Mouse (Mus musculus): ENCODE measurements around the gene Cpeb4. TPM values are rescaled to one million over a fixed set of nuclear protein-coding genes. Genes with fewer than 3 reads are reported as not detected.

Gene Cpeb4
- 14.8 and 15.4 TPM in 2 replicates for polyA plus RNA-seq (2014; fragmentation: Nextera tagmentation; extraction: Ambion mirVana)

GRCm38 (mm10) chr11:31871911-31872310, at the start of gene Cpeb4:
TSS of gene Cpeb4 (plus strand) at chr11:31872211.
- Histone ChIP-seq H3K4me3 (ENCODE audit: control insufficient read depth in 1 of 2, insufficient read depth in 1 of 2, low read depth in 1 of 2, low read length in 2 of 2) (peak within 1 kb of the TSS; percentile 89), H3K9ac (ENCODE audit: low read length) (peak within 1 kb of the TSS; percentile 90), H3K4me2 (ENCODE audit: low read length) (peak within 1 kb of the TSS; percentile 82), H3K9me3 (ENCODE audit: control insufficient read depth, low read length) (no peaks in the 10 kb centered on the region), H3K4me1 (ENCODE audit: control insufficient read depth in 2 of 2, insufficient read depth in 2 of 2, low read length in 2 of 2) (peaks cover 0 to 15% of the 10 kb centered on the region in 2 experiments; a peak in 3 of 4 replicates), H3K36me3 (ENCODE audit: control insufficient read depth, insufficient read depth, low read length) (no peaks in the 10 kb centered on the region; the same call in 1 of the 2 replicates), H3K27ac (replicated peaks in 1 of 2; ENCODE audit: control insufficient read depth in 1 of 2, insufficient read depth in 1 of 2, low read depth in 2 of 2, low read length in 2 of 2) (peak within 1 kb of the TSS; percentile 55 to 92), H3K27me3 (ENCODE audit: control insufficient read depth, insufficient read depth, low read length) (no peaks in the 10 kb centered on the region)
- ATAC-seq (ENCODE audit: insufficient number of reproducible peaks, insufficient read depth, low FRiP score, low read depth) = no peak
- 50% methylated on average over 4 of the region's 4 CpGs for WGBS

GRCm38 (mm10) chr11:31822556-31822955, 49.5 kb upstream of the Cpeb4 start:
- 72% methylated on average over 9 of the region's 9 CpGs for WGBS
- H3K36me3 ChIP-seq (ENCODE audit: control insufficient read depth, insufficient read depth, low read length) = no peaks in the 10 kb centered on the region
- no peak overlapping the region; a peak in 1 of 4 replicates for H3K27ac ChIP-seq (replicated peaks in 1 of 2; ENCODE audit: control insufficient read depth in 1 of 2, insufficient read depth in 1 of 2, low read depth in 2 of 2, low read length in 2 of 2)
- H3K9ac ChIP-seq (ENCODE audit: low read length) = no peak overlapping the region
- no peaks in the 10 kb centered on the region for H3K27me3 ChIP-seq (ENCODE audit: control insufficient read depth, insufficient read depth, low read length)
- no peak for ATAC-seq (ENCODE audit: insufficient number of reproducible peaks, insufficient read depth, low FRiP score, low read depth)
- H3K4me3 ChIP-seq (ENCODE audit: control insufficient read depth in 1 of 2, insufficient read depth in 1 of 2, low read depth in 1 of 2, low read length in 2 of 2) = no peak overlapping the region
- H3K4me2 ChIP-seq (ENCODE audit: low read length) = no peak overlapping the region
- H3K4me1 ChIP-seq (ENCODE audit: control insufficient read depth in 2 of 2, insufficient read depth in 2 of 2, low read length in 2 of 2) = peaks cover 14% of the 10 kb centered on the region in 2 experiments
- no peaks in the 10 kb centered on the region for H3K9me3 ChIP-seq (ENCODE audit: control insufficient read depth, low read length)

GRCm38 (mm10) chr11:31823513-31823912, 48.5 kb upstream of the Cpeb4 start:
- WGBS = 94% methylated on average over 7 of the region's 7 CpGs
- ATAC-seq (ENCODE audit: insufficient number of reproducible peaks, insufficient read depth, low FRiP score, low read depth) = no peak
- Histone ChIP-seq H3K36me3 (ENCODE audit: control insufficient read depth, insufficient read depth, low read length) (no peaks in the 10 kb centered on the region), H3K27ac (replicated peaks in 1 of 2; ENCODE audit: control insufficient read depth in 1 of 2, insufficient read depth in 1 of 2, low read depth in 2 of 2, low read length in 2 of 2) (no peak overlapping the region), H3K9me3 (ENCODE audit: control insufficient read depth, low read length) (no peaks in the 10 kb centered on the region), H3K4me1 (ENCODE audit: control insufficient read depth in 2 of 2, insufficient read depth in 2 of 2, low read length in 2 of 2) (peaks cover 18 to 23% of the 10 kb centered on the region in 2 experiments), H3K4me3 (ENCODE audit: control insufficient read depth in 1 of 2, insufficient read depth in 1 of 2, low read depth in 1 of 2, low read length in 2 of 2) (no peak overlapping the region), H3K4me2 (ENCODE audit: low read length) (no peak overlapping the region), H3K27me3 (ENCODE audit: control insufficient read depth, insufficient read depth, low read length) (no peaks in the 10 kb centered on the region), H3K9ac (ENCODE audit: low read length) (no peak overlapping the region)

- Histone ChIP-seq H3K4me1 (ENCODE audit: control insufficient read depth in 2 of 2, insufficient read depth in 2 of 2, low read length in 2 of 2) (peaks cover 18 to 25% of the 10 kb centered on the region in 2 experiments), H3K9me3 (ENCODE audit: control insufficient read depth, low read length) (no peaks in the 10 kb centered on the region), H3K4me2 (ENCODE audit: low read length) (no peak overlapping the region), H3K9ac (ENCODE audit: low read length) (no peak overlapping the region), H3K27ac (replicated peaks in 1 of 2; ENCODE audit: control insufficient read depth in 1 of 2, insufficient read depth in 1 of 2, low read depth in 2 of 2, low read length in 2 of 2) (no peak overlapping the region), H3K36me3 (ENCODE audit: control insufficient read depth, insufficient read depth, low read length) (no peaks in the 10 kb centered on the region), H3K4me3 (ENCODE audit: control insufficient read depth in 1 of 2, insufficient read depth in 1 of 2, low read depth in 1 of 2, low read length in 2 of 2) (no peak overlapping the region), H3K27me3 (ENCODE audit: control insufficient read depth, insufficient read depth, low read length) (no peaks in the 10 kb centered on the region)
- no peak for ATAC-seq (ENCODE audit: insufficient number of reproducible peaks, insufficient read depth, low FRiP score, low read depth)
- WGBS = 59% methylated on average over 14 of the region's 14 CpGs
Observed at GRCm38 (mm10) chr11:31824504-31825166, 47.4 kb upstream of the Cpeb4 start.

GRCm38 (mm10) chr11:31828011-31828770, 43.8 kb upstream of the Cpeb4 start:
- 64% methylated on average over 4 of the region's 4 CpGs for WGBS

GRCm38 (mm10) chr11:31828771-31829072, 43.3 kb upstream of the Cpeb4 start:
- ATAC-seq (ENCODE audit: insufficient number of reproducible peaks, insufficient read depth, low FRiP score, low read depth) = no peak
- Histone ChIP-seq H3K4me1 (ENCODE audit: control insufficient read depth in 2 of 2, insufficient read depth in 2 of 2, low read length in 2 of 2) (peaks cover 11 to 24% of the 10 kb centered on the region in 2 experiments), H3K27me3 (ENCODE audit: control insufficient read depth, insufficient read depth, low read length) (no peaks in the 10 kb centered on the region), H3K4me3 (ENCODE audit: control insufficient read depth in 1 of 2, insufficient read depth in 1 of 2, low read depth in 1 of 2, low read length in 2 of 2) (no peak overlapping the region), H3K36me3 (ENCODE audit: control insufficient read depth, insufficient read depth, low read length) (no peaks in the 10 kb centered on the region), H3K4me2 (ENCODE audit: low read length) (no peak overlapping the region), H3K27ac (replicated peaks in 1 of 2; ENCODE audit: control insufficient read depth in 1 of 2, insufficient read depth in 1 of 2, low read depth in 2 of 2, low read length in 2 of 2) (no peak overlapping the region), H3K9me3 (ENCODE audit: control insufficient read depth, low read length) (no peaks in the 10 kb centered on the region), H3K9ac (ENCODE audit: low read length) (no peak overlapping the region)
- 71% methylated on average over 2 of the region's 2 CpGs for WGBS

More at GRCm38 (mm10) chr11:31828011-31828770, 43.8 kb upstream of the Cpeb4 start:
- no peak overlapping the region for H3K4me3 ChIP-seq (ENCODE audit: control insufficient read depth in 1 of 2, insufficient read depth in 1 of 2, low read depth in 1 of 2, low read length in 2 of 2)
- no peaks in the 10 kb centered on the region for H3K27me3 ChIP-seq (ENCODE audit: control insufficient read depth, insufficient read depth, low read length)
- no peak for ATAC-seq (ENCODE audit: insufficient number of reproducible peaks, insufficient read depth, low FRiP score, low read depth)
- no peak overlapping the region for H3K4me2 ChIP-seq (ENCODE audit: low read length)
- H3K36me3 ChIP-seq (ENCODE audit: control insufficient read depth, insufficient read depth, low read length) = no peaks in the 10 kb centered on the region
- H3K9me3 ChIP-seq (ENCODE audit: control insufficient read depth, low read length) = no peaks in the 10 kb centered on the region
- H3K27ac ChIP-seq (replicated peaks in 1 of 2; ENCODE audit: control insufficient read depth in 1 of 2, insufficient read depth in 1 of 2, low read depth in 2 of 2, low read length in 2 of 2) = peak overlapping the region in 1 of 2 experiments; percentile 34; a peak in 1 of 4 replicates
- H3K9ac ChIP-seq (ENCODE audit: low read length) = no peak overlapping the region
- H3K4me1 ChIP-seq (ENCODE audit: control insufficient read depth in 2 of 2, insufficient read depth in 2 of 2, low read length in 2 of 2) = peaks cover 11 to 20% of the 10 kb centered on the region in 2 experiments

- ATAC-seq (ENCODE audit: insufficient number of reproducible peaks, insufficient read depth, low FRiP score, low read depth) = no peak
- H3K9ac ChIP-seq (ENCODE audit: low read length) = no peak overlapping the region
- no peak overlapping the region for H3K4me2 ChIP-seq (ENCODE audit: low read length)
- no peaks in the 10 kb centered on the region for H3K9me3 ChIP-seq (ENCODE audit: control insufficient read depth, low read length)
- 71% methylated on average over 10 of the region's 10 CpGs for WGBS
- H3K27me3 ChIP-seq (ENCODE audit: control insufficient read depth, insufficient read depth, low read length) = no peaks in the 10 kb centered on the region
- H3K4me1 ChIP-seq (ENCODE audit: control insufficient read depth in 2 of 2, insufficient read depth in 2 of 2, low read length in 2 of 2) = peaks cover 8 to 21% of the 10 kb centered on the region in 2 experiments
- no peaks in the 10 kb centered on the region for H3K36me3 ChIP-seq (ENCODE audit: control insufficient read depth, insufficient read depth, low read length)
- peak overlapping the region; percentile 30 to 54; a peak in 3 of 4 replicates for H3K27ac ChIP-seq (replicated peaks in 1 of 2; ENCODE audit: control insufficient read depth in 1 of 2, insufficient read depth in 1 of 2, low read depth in 2 of 2, low read length in 2 of 2)
- H3K4me3 ChIP-seq (ENCODE audit: control insufficient read depth in 1 of 2, insufficient read depth in 1 of 2, low read depth in 1 of 2, low read length in 2 of 2) = no peak overlapping the region
Observed at GRCm38 (mm10) chr11:31830213-31831151, 41.5 kb upstream of the Cpeb4 start.

Data from heart, embryonic 14.5 days (tissue).